Mouse (Mus musculus) spleen, adult 2 months (tissue): ENCODE measurements around the gene Ldlrad1.

Experiments
- CTCF ChIP-seq: fragments of 200-500 bp; IDR thresholded peaks from 2 replicates; pipeline ENCODE4 v1.5.1; 2011; ENCODE audit warnings: mild to moderate bottlenecking, inconsistent platforms; ENCODE audit not compliant: insufficient read depth, insufficient read length, insufficient replicate concordance; ENCODE audit errors: extremely low read depth
- POLR2A ChIP-seq: fragments of 200-500 bp; IDR thresholded peaks from 2 replicates; pipeline ENCODE4 v1.6.1; 2011; ENCODE audit warnings: low read depth, low read length, inconsistent platforms

DNA sequence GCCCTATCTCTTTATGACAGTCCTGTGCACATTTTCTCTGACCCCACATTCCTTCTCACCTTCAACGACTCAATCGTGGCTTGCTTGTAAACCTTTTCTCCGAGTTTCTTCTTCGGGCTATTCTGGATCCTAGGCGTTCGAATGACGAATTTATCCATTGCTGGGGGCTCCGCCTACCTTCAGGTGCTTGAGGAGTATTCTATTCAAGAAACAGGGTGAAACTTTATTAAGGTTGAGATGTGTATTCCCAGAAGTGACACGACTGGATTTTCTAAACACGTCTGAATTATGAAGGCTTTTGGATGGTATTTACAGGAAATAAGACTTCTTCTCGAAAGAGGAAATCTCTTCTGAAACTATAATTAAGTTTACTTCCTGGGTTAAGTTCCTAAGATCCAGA lies 31.5 kb upstream of the Ldlrad1 start:
- TF ChIP-seq CTCF (no peak), POLR2A (no peak)
